Mouse (Mus musculus): ENCODE results near the gene Neil1. TPM values are rescaled to one million over a fixed set of nuclear protein-coding genes. Genes with fewer than 3 reads are reported as not detected.

Neil1 gene
- polyA plus RNA-seq, 1 experiment from 2014 or later, result 2.9 TPM

DNA sequence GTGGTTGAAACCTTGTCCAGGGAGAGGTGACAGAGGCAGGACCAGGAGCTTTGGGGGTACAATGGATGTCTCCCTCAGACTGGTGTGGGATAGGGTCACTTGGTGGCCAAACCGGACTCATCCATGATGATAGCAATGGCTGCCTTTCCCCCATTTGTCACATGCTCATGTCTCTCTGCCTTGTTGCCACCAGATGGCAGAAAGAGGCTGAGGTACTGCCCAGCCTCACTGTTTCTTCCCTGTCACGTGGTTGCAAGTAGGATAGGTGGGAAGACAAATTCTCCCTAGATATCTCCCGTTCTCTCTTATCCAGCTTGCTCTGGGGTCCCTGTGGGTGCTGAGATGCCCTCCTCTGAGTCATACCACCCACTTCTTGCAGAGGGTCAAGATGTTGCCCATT lies 14.4 kb upstream of the Neil1 start:
- no peak for TF ChIP-seq EP300 (IDR thresholded peaks at IDR 0.05; ENCODE audit: low read depth)
- TF ChIP-seq CTCF (IDR thresholded peaks at IDR 0.05; ENCODE audit: low read depth), result peak; percentile 76
- no peaks in the 10 kb centered on the region for H3K9me3 ChIP-seq (ENCODE audit: low read length)
- DNase-seq (peak; percentile 29), ATAC-seq (peak; percentile 29; the same call in 1 of the 2 replicates)
- H3K4me3 ChIP-seq (ENCODE audit: low read depth, low read length), result no peak overlapping the region
- H3K36me3 ChIP-seq (replicated peaks; ENCODE audit: insufficient read depth, low read length), result no peaks in the 10 kb centered on the region
- H3K9ac ChIP-seq (replicated peaks), result no peak overlapping the region
- no peaks in the 10 kb centered on the region for H3K27me3 ChIP-seq (ENCODE audit: insufficient read depth, low read length)
- WGBS (ENCODE audit: insufficient replicate concordance), result 14% methylated on average over 3 of the region's 3 CpGs
- no peak overlapping the region for H3K27ac ChIP-seq (ENCODE audit: low read depth)
- H3K4me1 ChIP-seq (ENCODE audit: insufficient read depth), result peaks cover 7% of the 10 kb centered on the region
- H3K4me2 ChIP-seq (ENCODE audit: low read depth, low read length), result no peak overlapping the region

DNA sequence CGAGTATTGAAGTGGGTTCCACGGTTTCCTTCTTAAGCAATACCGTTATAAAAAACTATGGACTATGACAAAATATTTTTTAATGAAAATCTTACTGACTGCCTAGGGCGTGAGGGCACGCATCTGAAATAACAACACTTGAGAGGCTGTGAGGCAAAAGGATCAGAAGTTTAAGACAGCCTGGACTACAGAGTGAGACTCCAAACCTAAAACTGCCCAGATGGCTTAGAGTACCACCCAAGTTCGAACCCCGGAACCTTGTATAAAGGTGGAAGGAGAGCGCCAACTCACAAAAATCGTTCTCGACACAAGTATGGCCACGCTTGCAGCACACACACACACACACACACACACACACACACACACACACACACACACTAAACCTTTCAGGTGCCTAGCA lies 10.4 kb upstream of the Neil1 start:
- ATAC-seq, result no peak

DNA sequence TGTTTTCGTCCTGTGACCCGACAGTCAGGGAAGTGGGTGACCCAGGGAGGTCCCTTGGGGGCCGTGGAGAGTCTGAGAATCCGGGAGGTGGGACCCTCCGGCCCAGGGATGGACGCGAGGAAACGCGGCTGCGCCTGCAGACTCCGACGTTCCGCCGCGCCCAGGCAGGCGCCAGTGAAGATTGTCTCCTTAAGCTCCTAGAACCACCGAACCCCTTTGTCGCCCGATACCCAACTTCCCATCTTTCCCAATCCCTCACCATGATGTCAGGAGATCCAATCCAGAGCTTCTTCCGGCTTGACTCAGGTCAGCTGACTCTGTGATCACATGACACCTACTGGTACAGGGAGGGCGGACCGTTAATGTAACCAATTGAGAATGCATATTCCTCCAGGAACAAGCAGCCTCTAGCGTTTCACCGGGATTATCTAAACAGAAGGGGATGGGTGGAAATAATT lies 9.9 kb upstream of the Neil1 start, which contains the start of gene Commd4:
TSS of gene Commd4 (minus strand) at position 319 of the 458 bp plus-strand sequence.
- under 1% methylated on average over 24 of the region's 24 CpGs for WGBS (ENCODE audit: insufficient replicate concordance)
- peak; percentile 91 for ATAC-seq
- H3K27me3 ChIP-seq (ENCODE audit: insufficient read depth, low read length), result no peaks in the 10 kb centered on the region

More for the DNA sequence above, 10.4 kb upstream of the Neil1 start:
- Histone ChIP-seq H3K4me2 (ENCODE audit: low read depth, low read length) (peak overlapping the region; percentile 85), H3K9ac (replicated peaks) (peak overlapping the region; percentile 67), H3K4me3 (ENCODE audit: low read depth, low read length) (peak overlapping the region; percentile 75), H3K27ac (ENCODE audit: low read depth) (peak overlapping the region; percentile 36; the same call in 1 of the 2 replicates), H3K9me3 (ENCODE audit: low read length) (no peaks in the 10 kb centered on the region), H3K27me3 (ENCODE audit: insufficient read depth, low read length) (no peaks in the 10 kb centered on the region), H3K4me1 (ENCODE audit: insufficient read depth) (peaks cover 14% of the 10 kb centered on the region), H3K36me3 (replicated peaks; ENCODE audit: insufficient read depth, low read length) (peaks cover 8% of the 10 kb centered on the region; the same call in 1 of the 2 replicates)
- 41% methylated on average over 11 of the region's 11 CpGs for WGBS (ENCODE audit: insufficient replicate concordance)
- no peak for TF ChIP-seq EP300 (IDR thresholded peaks at IDR 0.05; ENCODE audit: low read depth)
- TF ChIP-seq CTCF (IDR thresholded peaks at IDR 0.05; ENCODE audit: low read depth), result no peak
- DNase-seq, result no peak

DNA sequence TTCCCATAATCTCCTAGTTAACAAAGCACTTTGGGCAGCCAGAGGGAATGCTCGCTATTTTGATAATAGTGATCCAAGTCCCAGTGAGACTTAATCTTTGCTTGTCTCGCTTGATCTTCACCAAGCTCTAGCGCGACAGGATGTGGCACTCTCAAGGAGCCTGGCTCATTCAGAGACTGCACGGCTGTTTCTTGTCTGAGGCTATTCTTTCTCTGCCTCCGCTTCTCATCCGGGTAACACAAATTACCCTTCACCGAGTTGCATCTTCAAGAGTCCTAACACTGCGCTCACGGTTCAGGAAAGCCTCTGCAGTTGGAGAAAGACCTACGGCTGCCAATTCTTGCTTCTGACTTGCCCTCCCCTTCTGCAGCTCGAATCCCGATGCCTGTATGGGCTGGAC lies 9.4 kb upstream of the Neil1 start:
- Histone ChIP-seq H3K4me3 (ENCODE audit: low read depth, low read length) (peak overlapping the region; percentile 75), H3K36me3 (replicated peaks; ENCODE audit: insufficient read depth, low read length) (peaks cover 8% of the 10 kb centered on the region; the same call in 1 of the 2 replicates), H3K4me2 (ENCODE audit: low read depth, low read length) (peak overlapping the region; percentile 85), H3K27me3 (ENCODE audit: insufficient read depth, low read length) (no peaks in the 10 kb centered on the region), H3K9ac (replicated peaks) (peak overlapping the region; percentile 67), H3K27ac (ENCODE audit: low read depth) (peak overlapping the region; percentile 5; the same call in 1 of the 2 replicates), H3K4me1 (ENCODE audit: insufficient read depth) (peaks cover 14% of the 10 kb centered on the region), H3K9me3 (ENCODE audit: low read length) (no peaks in the 10 kb centered on the region)
- DNase-seq (no peak), ATAC-seq (no peak)
- whole genome bisulfite sequencing (ENCODE audit: insufficient replicate concordance), result 32% methylated on average over 13 of the region's 13 CpGs
- TF ChIP-seq CTCF (IDR thresholded peaks at IDR 0.05; ENCODE audit: low read depth) (no peak), EP300 (IDR thresholded peaks at IDR 0.05; ENCODE audit: low read depth) (no peak)

More for the DNA sequence above, 9.9 kb upstream of the Neil1 start, which contains the start of gene Commd4:
- Histone ChIP-seq H3K4me1 (ENCODE audit: insufficient read depth) (peaks cover 14% of the 10 kb centered on the region), H3K36me3 (replicated peaks; ENCODE audit: insufficient read depth, low read length) (peaks cover 8% of the 10 kb centered on the region; the same call in 1 of the 2 replicates), H3K9ac (replicated peaks) (peak within 1 kb of the TSS; percentile 67), H3K4me3 (ENCODE audit: low read depth, low read length) (peak within 1 kb of the TSS; percentile 75), H3K4me2 (ENCODE audit: low read depth, low read length) (peak within 1 kb of the TSS; percentile 85), H3K27ac (ENCODE audit: low read depth) (peak within 1 kb of the TSS; percentile 36), H3K9me3 (ENCODE audit: low read length) (no peaks in the 10 kb centered on the region)
- peak; percentile 89 for DNase-seq
- TF ChIP-seq CTCF (IDR thresholded peaks at IDR 0.05; ENCODE audit: low read depth) (no peak), EP300 (IDR thresholded peaks at IDR 0.05; ENCODE audit: low read depth) (peak; percentile 79)

DNA sequence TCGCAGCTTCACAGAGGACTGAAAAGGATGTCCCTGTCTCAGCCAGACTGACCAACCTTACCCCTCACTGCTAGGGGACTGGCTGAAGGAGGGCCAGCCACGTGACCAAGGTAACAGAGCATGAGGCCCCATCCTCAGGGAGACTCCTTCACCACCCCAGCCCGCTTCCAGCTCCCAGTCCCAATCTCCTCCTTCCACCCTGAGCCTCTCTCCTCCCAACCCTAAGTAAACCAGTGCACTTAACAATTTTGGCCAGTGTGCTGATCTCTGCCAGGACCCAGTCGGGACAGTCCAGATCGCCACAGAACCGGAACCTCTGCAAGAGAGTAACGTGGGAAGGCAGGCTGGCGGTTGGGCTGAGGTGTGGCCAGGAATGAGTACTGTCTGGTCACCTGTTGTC lies 8.7 kb upstream of the Neil1 start:
- no peaks in the 10 kb centered on the region for H3K9me3 ChIP-seq (ENCODE audit: low read length)
- H3K27ac ChIP-seq (ENCODE audit: low read depth), result no peak overlapping the region
- peaks cover 14% of the 10 kb centered on the region for H3K4me1 ChIP-seq (ENCODE audit: insufficient read depth)
- TF ChIP-seq CTCF (IDR thresholded peaks at IDR 0.05; ENCODE audit: low read depth), result no peak
- no peak for TF ChIP-seq EP300 (IDR thresholded peaks at IDR 0.05; ENCODE audit: low read depth)
- no peaks in the 10 kb centered on the region for H3K27me3 ChIP-seq (ENCODE audit: insufficient read depth, low read length)
- H3K36me3 ChIP-seq (replicated peaks; ENCODE audit: insufficient read depth, low read length), result peaks cover 8% of the 10 kb centered on the region; the same call in 1 of the 2 replicates
- H3K9ac ChIP-seq (replicated peaks), result no peak overlapping the region
- ATAC-seq, result no peak
- no peak overlapping the region for H3K4me2 ChIP-seq (ENCODE audit: low read depth, low read length)
- DNase-seq, result no peak
- 87% methylated on average over 8 of the region's 8 CpGs for WGBS (ENCODE audit: insufficient replicate concordance)
- no peak overlapping the region for H3K4me3 ChIP-seq (ENCODE audit: low read depth, low read length)

DNA sequence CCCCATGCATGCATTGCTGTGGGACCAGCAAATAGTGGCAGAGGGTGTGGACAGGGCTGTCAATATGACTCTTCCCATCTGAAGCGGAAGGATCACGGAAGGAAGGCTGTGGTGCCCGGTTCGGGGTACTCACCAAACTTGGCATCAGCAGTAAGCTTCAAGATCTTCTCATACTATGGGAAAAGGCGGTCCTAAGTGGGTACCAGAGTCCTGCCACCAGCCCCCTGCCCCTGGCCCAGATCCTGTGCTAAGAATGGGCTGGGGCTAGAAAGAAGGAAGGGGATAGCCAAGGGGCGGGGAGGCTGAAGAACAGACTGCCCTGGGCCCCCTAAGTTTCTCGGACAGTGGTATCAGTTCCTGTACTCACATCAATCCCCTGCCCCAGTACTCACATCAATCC lies 8.3 kb upstream of the Neil1 start:
- H3K36me3 ChIP-seq (replicated peaks; ENCODE audit: insufficient read depth, low read length), result peaks cover 8% of the 10 kb centered on the region; the same call in 1 of the 2 replicates
- no peaks in the 10 kb centered on the region for H3K27me3 ChIP-seq (ENCODE audit: insufficient read depth, low read length)
- H3K4me3 ChIP-seq (ENCODE audit: low read depth, low read length), result no peak overlapping the region
- no peak overlapping the region for H3K4me2 ChIP-seq (ENCODE audit: low read depth, low read length)
- H3K9ac ChIP-seq (replicated peaks), result no peak overlapping the region
- no peaks in the 10 kb centered on the region for H3K9me3 ChIP-seq (ENCODE audit: low read length)
- H3K27ac ChIP-seq (ENCODE audit: low read depth), result no peak overlapping the region
- DNase-seq, result no peak
- WGBS (ENCODE audit: insufficient replicate concordance), result 93% methylated on average over 7 of the region's 7 CpGs
- no peak for ATAC-seq
- H3K4me1 ChIP-seq (ENCODE audit: insufficient read depth), result peaks cover 14% of the 10 kb centered on the region
- TF ChIP-seq CTCF (IDR thresholded peaks at IDR 0.05; ENCODE audit: low read depth), result no peak
- TF ChIP-seq EP300 (IDR thresholded peaks at IDR 0.05; ENCODE audit: low read depth), result no peak
